Mouse (Mus musculus) cerebellum, postnatal 10 days (tissue): ENCODE measurements at regions not wholly inside any gene's neighbourhood (a gene's known extent, or its start where the extent isn't known, plus 50 kb on each side); places are given as distances from the start of the nearest gene placed in this dataset.

Source experiments
- DNase-seq, 2 experiments: peaks; one replicate each; pipeline ENCODE4 v3.0.0; 2021; ENCODE audit warnings: mixed read lengths in 2 of 2

DNA sequence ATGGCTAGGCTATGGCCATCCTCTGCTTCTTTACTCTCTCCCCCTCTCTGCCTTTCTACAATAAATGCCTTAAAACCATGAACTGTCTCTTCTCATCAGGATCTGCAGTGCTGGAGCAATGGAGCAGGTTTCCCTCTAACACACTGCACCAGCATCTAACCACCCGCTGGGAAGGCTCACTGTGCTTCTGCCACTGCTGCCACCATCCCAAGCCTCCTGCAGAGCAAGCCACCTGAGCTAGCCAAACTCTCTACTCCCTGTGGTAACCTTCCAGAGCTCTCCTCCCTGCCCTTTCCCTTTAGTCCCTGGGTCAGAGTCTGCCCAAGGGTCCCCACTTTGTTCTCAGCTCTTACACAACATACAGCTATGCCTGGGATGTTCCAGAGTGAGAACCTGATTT lies 107.3 kb upstream of the 4933402E13Rik start:
- DNase-seq = peak; percentile 1 to 12

DNA sequence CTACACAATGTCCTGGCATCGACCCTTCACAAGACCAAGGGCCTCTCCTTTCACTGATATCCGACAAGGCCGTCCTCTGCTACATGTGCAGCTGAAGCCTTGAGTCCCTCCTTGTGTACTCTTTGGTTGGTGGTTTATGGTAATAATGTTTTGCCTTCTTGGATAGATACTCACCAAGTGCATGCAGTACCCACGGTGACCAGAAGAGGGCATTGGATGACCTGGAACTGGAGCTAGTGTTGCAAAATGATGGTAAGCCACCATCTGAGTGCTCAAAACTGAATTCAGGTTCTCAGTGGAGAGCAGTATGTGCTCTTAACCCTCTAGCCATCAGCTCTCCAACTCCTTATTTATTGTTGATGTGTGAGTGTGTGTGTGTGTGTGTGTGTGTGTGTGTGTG lies 103.2 kb upstream of the 4933402E13Rik start:
- peak; percentile 25 to 32 for DNase-seq
